Mouse (Mus musculus) liver, embryonic 14.5 days (tissue): ENCODE measurements around the gene Scin. TPM values are rescaled to one million over a fixed set of nuclear protein-coding genes. Genes with fewer than 3 reads are reported as not detected.

Source experiments
- ATAC-seq: fragments of 200-750 bp; cut with Nextera tagmentation; 2 replicates; pipeline ENCODE4 v1.8.0; 2017; ENCODE audit warnings: moderate number of reproducible peaks, mild to moderate bottlenecking, moderate library complexity; ENCODE audit not compliant: insufficient read depth
- DNase-seq, 3 experiments: peaks; one replicate each; pipeline ENCODE4 v3.0.0-alpha.2; 2012 to 2013; ENCODE audit warnings: low read depth in 3 of 3, low spot score in 3 of 3
- H3K27ac ChIP-seq: fragments of 300-500 bp; sonication (generic); 2 replicates; pipeline ENCODE4 v1.5.1; 2014; ENCODE audit warnings: moderate library complexity, mild to moderate bottlenecking, control low read depth, inconsistent platforms
- H3K27me3 ChIP-seq: fragments of 300-500 bp; sonication (generic); 2 replicates; pipeline ENCODE4 v1.6.1; 2014; ENCODE audit warnings: mild to moderate bottlenecking, low read length, moderate library complexity; ENCODE audit not compliant: control insufficient read depth, insufficient read depth
- H3K36me3 ChIP-seq: fragments of 300-500 bp; sonication (generic); replicated peaks from 2 replicates; pipeline ENCODE4 v1.6.1; 2014; ENCODE audit warnings: low read depth; ENCODE audit not compliant: control insufficient read depth, insufficient read depth
- H3K4me1 ChIP-seq, 2 experiments: fragments of 200-500 bp in 1 of 2; fragments of 300-500 bp in 1 of 2; sonication (generic) in 1 of 2; replicated peaks; 2 replicates each; pipeline ENCODE4 v1.6.1; 2012 to 2014; ENCODE audit warnings: antibody characterized with exemption in 1 of 2, inconsistent platforms in 1 of 2, low read length in 1 of 2; ENCODE audit not compliant: control insufficient read depth in 2 of 2, insufficient read depth in 2 of 2
- H3K4me2 ChIP-seq: fragments of 300-500 bp; sonication (generic); 2 replicates; pipeline ENCODE4 v1.6.1; 2014; ENCODE audit warnings: low read depth, mild to moderate bottlenecking, control low read depth, moderate library complexity
- H3K4me3 ChIP-seq, 2 experiments: fragments of 200-500 bp in 1 of 2; fragments of 300-500 bp in 1 of 2; sonication (generic) in 1 of 2; 2 replicates each; pipeline ENCODE4 v1.5.1; 2012 to 2014; ENCODE audit warnings: low read depth in 2 of 2, low read length in 2 of 2, mild to moderate bottlenecking in 2 of 2, control low read depth in 1 of 2, inconsistent platforms in 1 of 2, moderate library complexity in 1 of 2; ENCODE audit not compliant: insufficient read depth in 1 of 2
- H3K9ac ChIP-seq: fragments of 300-500 bp; sonication (generic); replicated peaks from 2 replicates; pipeline ENCODE4 v1.6.1; 2014; ENCODE audit warnings: mild to moderate bottlenecking, control low read depth, moderate library complexity
- H3K9me3 ChIP-seq: fragments of 300-500 bp; sonication (generic); 2 replicates; pipeline ENCODE4 v1.6.1; 2016; ENCODE audit warnings: low read length, mixed read lengths; ENCODE audit not compliant: control insufficient read depth
- CTCF ChIP-seq: IDR thresholded peaks from 2 replicates; pipeline ENCODE4 v1.5.1; 2016; ENCODE audit warnings: antibody characterized with exemption, low read depth, control low read depth
- EP300 ChIP-seq: IDR thresholded peaks from 2 replicates; pipeline ENCODE4 v1.6.1; 2016; ENCODE audit warnings: antibody characterized with exemption, low read depth
- WGBS: fragments of 180-500 bp; shearing (Covaris S2); extraction: QIAGEN DNeasy Blood & Tissue Kit; methylation state at CpG from one replicate; pipeline ENCODE4 v1.1.7; 2014; ENCODE audit not compliant: insufficient replicate concordance; 5-methylcytosine and 5-hydroxymethylcytosine counted together
- polyA plus RNA-seq, 2 experiments: library from polyadenylated mRNA; depleted of rRNA in 1 of 2; stranded (reverse) in 1 of 2; unstranded in 1 of 2; fragments of >200 nt; fragmentation: Nextera tagmentation in 1 of 2; extraction: Ambion mirVana in 1 of 2; gene quantifications; 2 replicates each; pipeline versions ENCODE4 v1.2.1 to v1.2.3; 2012 to 2014

Scin gene
- polyA plus RNA-seq, 2 experiments = 0.04 TPM; not detected in 1

- WGBS = 20% methylated on average over 10 of the region's 10 CpGs
- Histone ChIP-seq H3K9ac (no peak overlapping the region), H3K4me1 (no peaks in the 10 kb centered on the region), H3K4me2 (peak overlapping the region; percentile 49; the same call in 1 of the 2 replicates), H3K9me3 (no peaks in the 10 kb centered on the region), H3K27ac (no peak overlapping the region), H3K4me3 (no peak overlapping the region), H3K36me3 (no peaks in the 10 kb centered on the region), H3K27me3 (peaks cover 24% of the 10 kb centered on the region)
- ATAC-seq (no peak), DNase-seq (no peak)
- TF ChIP-seq CTCF = no peak
- TF ChIP-seq EP300 = no peak
Measured at GRCm38 (mm10) chr12:40133194-40133572, 845 bp downstream of the Scin start.

GRCm38 (mm10) chr12:40118872-40119271 lies 15.2 kb downstream of the Scin start:
- Histone ChIP-seq H3K4me1 (no peaks in the 10 kb centered on the region), H3K4me2 (no peak overlapping the region), H3K9ac (no peak overlapping the region), H3K4me3 (no peak overlapping the region), H3K36me3 (no peaks in the 10 kb centered on the region), H3K27ac (no peak overlapping the region), H3K27me3 (no peaks in the 10 kb centered on the region), H3K9me3 (no peaks in the 10 kb centered on the region)
- ATAC-seq (no peak), DNase-seq (no peak)
- TF ChIP-seq EP300 (no peak), CTCF (no peak)
- 32% methylated on average over 2 of the region's 2 CpGs for WGBS

GRCm38 (mm10) chr12:40117045-40117444 lies 17.0 kb downstream of the Scin start:
- WGBS = 79% methylated on average over 6 of the region's 6 CpGs
- no peak for TF ChIP-seq CTCF
- no peak for TF ChIP-seq EP300
- DNase-seq (no peak), ATAC-seq (no peak)
- Histone ChIP-seq H3K27ac (no peak overlapping the region), H3K4me1 (no peaks in the 10 kb centered on the region), H3K4me2 (no peak overlapping the region), H3K27me3 (no peaks in the 10 kb centered on the region), H3K4me3 (no peak overlapping the region), H3K9ac (no peak overlapping the region), H3K9me3 (no peaks in the 10 kb centered on the region), H3K36me3 (no peaks in the 10 kb centered on the region)

GRCm38 (mm10) chr12:40116214-40116613 lies 17.8 kb downstream of the Scin start:
- Histone ChIP-seq H3K9ac (no peak overlapping the region), H3K27me3 (no peaks in the 10 kb centered on the region), H3K4me3 (no peak overlapping the region), H3K9me3 (no peaks in the 10 kb centered on the region), H3K36me3 (no peaks in the 10 kb centered on the region), H3K4me2 (no peak overlapping the region), H3K27ac (no peak overlapping the region), H3K4me1 (no peaks in the 10 kb centered on the region)
- WGBS = 65% methylated on average over 5 of the region's 5 CpGs
- DNase-seq (no peak), ATAC-seq (no peak)
- TF ChIP-seq CTCF (no peak), EP300 (no peak)

- no peak for TF ChIP-seq EP300
- no peak for TF ChIP-seq CTCF
- no peak for ATAC-seq
- no peak for DNase-seq
- Histone ChIP-seq H3K4me1 (no peaks in the 10 kb centered on the region), H3K27me3 (no peaks in the 10 kb centered on the region), H3K36me3 (no peaks in the 10 kb centered on the region), H3K4me3 (no peak overlapping the region), H3K9me3 (no peaks in the 10 kb centered on the region), H3K27ac (no peak overlapping the region), H3K4me2 (no peak overlapping the region), H3K9ac (no peak overlapping the region)
- 64% methylated on average over 4 of the region's 4 CpGs for WGBS
Measured at GRCm38 (mm10) chr12:40114883-40115282, 19.1 kb downstream of the Scin start.
